Mouse (Mus musculus) brain, embryonic 14.5 days (tissue): Measurements from ENCODE around the gene Dnah17.

Source experiments
- CTCF ChIP-seq: fragments of 200-500 bp; IDR thresholded peaks from 2 replicates; pipeline ENCODE4 v1.5.1; 2012; ENCODE audit warnings: inconsistent platforms, mild to moderate bottlenecking, moderate library complexity, borderline replicate concordance; ENCODE audit not compliant: insufficient read depth, insufficient read length; ENCODE audit errors: extremely low read depth
- POLR2A ChIP-seq: fragments of 200-500 bp; IDR thresholded peaks from 2 replicates; pipeline ENCODE4 v1.6.1; 2012; ENCODE audit warnings: mild to moderate bottlenecking, inconsistent platforms, borderline replicate concordance; ENCODE audit not compliant: poor library complexity, insufficient read depth, insufficient read length, severe bottlenecking; ENCODE audit errors: extremely low read depth

- no peak for TF ChIP-seq CTCF
- no peak for TF ChIP-seq POLR2A
Measured at GRCm38 (mm10) chr11:118164566-118164965, 34.1 kb upstream of the Dnah17 start.
